In the genomic region with DNA sequence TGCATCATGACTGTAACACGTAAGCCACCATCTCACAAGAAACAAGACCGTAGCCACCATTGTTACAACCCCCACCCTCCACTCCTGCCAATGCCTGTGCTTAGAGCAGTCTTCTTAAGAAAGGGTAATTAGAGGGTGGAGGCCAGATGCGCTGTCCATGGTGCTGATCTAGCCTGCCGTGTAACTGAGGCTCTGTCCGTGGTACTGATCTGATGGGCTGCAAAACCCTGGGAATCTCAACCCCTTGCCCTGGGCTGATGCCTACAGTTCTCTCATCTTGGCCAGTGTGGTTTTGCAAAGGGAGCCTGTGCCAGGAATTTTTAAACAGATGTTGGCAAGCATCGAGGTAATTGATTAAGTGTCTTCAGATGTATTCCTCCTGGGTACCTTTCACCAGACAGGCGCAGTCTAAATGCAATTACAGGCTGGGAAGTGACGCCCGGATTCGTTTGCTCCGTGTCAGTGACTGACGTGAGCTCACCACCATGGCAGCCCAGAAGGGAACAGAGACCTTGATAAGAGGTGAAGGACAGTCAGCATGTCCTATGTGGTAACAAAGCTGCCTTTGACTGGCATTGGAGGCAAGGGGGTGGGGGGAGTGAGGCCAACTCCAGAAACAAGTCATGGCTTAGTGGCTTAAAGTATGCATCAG, we compare ENCODE assay signal across 7 mouse cellular contexts.
DNase-seq lines count a peak whose midpoint lies in the region; ATAC-seq and TF ChIP-seq lines count a peak whose summit lies in the region.

No protein-coding gene starts in this region.

- in situ Hi-C loops in Patski (cut with MboI; ENCODE audit: low pct_unique_long_range_greater_than_20kb) = no loop called here

- no peaks in the 10 kb centered on the region for H3K36me3 ChIP-seq in splenic B cell, adult 2 months (ENCODE audit: control insufficient read depth, insufficient read depth, low read length, poor library complexity, severe bottlenecking)

- CTCF ChIA-PET in Patski (lab: Charles Lee) = interaction anchor here (1.2 kb wide), 1 partner anchor 10 kb away, joined by 5 read pairs; no protein-coding TSS in a partner anchor

- no peak overlapping the region for H3K27ac ChIP-seq in embryonic fibroblast, embryonic 13.5 days (ENCODE audit: insufficient read depth, low read length)

- DNase-seq in ES-CJ7 (ENCODE audit: low read depth, low spot score) (peak; percentile 90), Patski (ENCODE audit: low read depth, low spot score) (peak; percentile 13)
- DNase-seq in kidney, adult 18-20 months = peak; percentile 64
- peak; percentile 89 for DNase-seq in lung, postnatal 14 days
- DNase-seq in splenic B cell, adult 2 months (ENCODE audit: low read depth, low spot score) = peak; percentile 10
- DNase-seq in cerebellum, adult 9-10 months = no peak

- H3K27me3 ChIP-seq in Patski = no peaks in the 10 kb centered on the region
- no peaks in the 10 kb centered on the region for H3K27me3 ChIP-seq in splenic B cell, adult 2 months (ENCODE audit: control insufficient read depth, insufficient read depth, low read length, poor library complexity, severe bottlenecking)

- no peak for TF ChIP-seq POLR2A in embryonic fibroblast, embryonic 13.5 days (IDR thresholded peaks at IDR 0.05; ENCODE audit: low read depth, low read length)

- H3K4me3 ChIP-seq in embryonic fibroblast, embryonic 13.5 days (ENCODE audit: insufficient read depth, low read length) = no peak overlapping the region

- POLR2A ChIA-PET in Patski (lab: Charles Lee) = no interaction called here

- no peaks in the 10 kb centered on the region for H3K4me1 ChIP-seq in embryonic fibroblast, embryonic 13.5 days (ENCODE audit: control insufficient read depth, insufficient read depth, low read length)

- ATAC-seq in Patski = no peak

- TF ChIP-seq CTCF in Patski (IDR thresholded peaks at IDR 0.05) = no peak
- TF ChIP-seq CTCF in embryonic fibroblast, embryonic 13.5 days (IDR thresholded peaks at IDR 0.05; ENCODE audit: borderline replicate concordance, insufficient read depth, low read length) = peak; percentile 13; the same call in 1 of the 2 replicates
